Mouse (Mus musculus) hematopoietic stem cell, adult 5-6 weeks (primary cell): ENCODE measurements around the gene Ruvbl2. TPM values are rescaled to one million over a fixed set of nuclear protein-coding genes. Genes with fewer than 3 reads are reported as not detected.

Experiments
- ATAC-seq, 2 experiments: fragments of 125-278 bp in 1 of 2; replicated peaks in 1 of 2; 2 replicates each; pipeline ENCODE4 v1.8.0; 2016 to 2017; ENCODE audit warnings: inconsistent platforms in 2 of 2, mild to moderate bottlenecking in 2 of 2, moderate number of reproducible peaks in 2 of 2, low read depth in 1 of 2, moderate TSS enrichment in 1 of 2; ENCODE audit not compliant: low FRiP score in 2 of 2, poor library complexity in 2 of 2, severe bottlenecking in 2 of 2, insufficient read depth in 1 of 2, low TSS enrichment in 1 of 2
- total RNA-seq: library from RNA; stranded (forward); fragments of 172-1452, 232-1000 nt; gene quantifications from 2 replicates; pipeline ENCODE4 v1.2.3, GENCODE M21; 2017

Ruvbl2 gene
- total RNA-seq, 1 experiment from 2014 or later: 137 TPM

GRCm38 (mm10) chr7:45376057-45376456 is 61.8 kb downstream of the Ruvbl2 start:
- no peak for ATAC-seq

- ATAC-seq: no peak
Observed at GRCm38 (mm10) chr7:45374620-45375019, 63.3 kb downstream of the Ruvbl2 start.

- no peak for ATAC-seq
Observed at GRCm38 (mm10) chr7:45372371-45372770, 65.5 kb downstream of the Ruvbl2 start.

Other genes starting within 250 kb of the Ruvbl2 start
- gene Ccdc155, start 233.2 kb downstream of the Ruvbl2 start, total RNA-seq: 0.60 and 0.75 TPM in 2 replicates
- gene Dkkl1, start 225.9 kb downstream of the Ruvbl2 start, total RNA-seq: 37.0 TPM in 2 replicates
- gene Tead2, start 222.3 kb downstream of the Ruvbl2 start, total RNA-seq: 5.1 and 9.9 TPM in 2 replicates
- gene Cd37, start 199.0 kb downstream of the Ruvbl2 start, total RNA-seq: 76.4 and 103 TPM in 2 replicates
- not detected in 2 replicates for gene Slc6a16, start 197.0 kb downstream of the Ruvbl2 start, total RNA-seq
- 0.19 TPM in 1 of 2 replicates, not detected in the other for gene Slc6a21, start 160.6 kb downstream of the Ruvbl2 start, total RNA-seq
- 3.2 and 10.8 TPM in 2 replicates for gene Trpm4, start 104.3 kb downstream of the Ruvbl2 start, total RNA-seq
- not detected in 2 replicates for gene Hrc, start 102.8 kb downstream of the Ruvbl2 start, total RNA-seq
- not detected in 2 replicates for gene Ppfia3, start 71.1 kb downstream of the Ruvbl2 start, total RNA-seq
- gene Lin7b, start 67.5 kb downstream of the Ruvbl2 start, total RNA-seq: 3.2 TPM in 1 of 2 replicates, not detected in the other
- 498 and 589 TPM in 2 replicates for gene Snrnp70, start 42.4 kb downstream of the Ruvbl2 start, total RNA-seq
- not detected in 2 replicates for gene Kcna7, start 32.4 kb downstream of the Ruvbl2 start, total RNA-seq
- 0.79 TPM in 1 of 2 replicates, not detected in the other for gene Ntf5, start 24.4 kb downstream of the Ruvbl2 start, total RNA-seq
- gene Lhb, start 17.3 kb downstream of the Ruvbl2 start, total RNA-seq: not detected in 2 replicates
- 8.5 and 11.3 TPM in 2 replicates for gene Gys1, start 3.3 kb downstream of the Ruvbl2 start, total RNA-seq
- 599 and 753 TPM in 2 replicates for gene Ftl1, start 21.8 kb upstream of the Ruvbl2 start, total RNA-seq
- 18.0 and 28.0 TPM in 2 replicates for gene Bax, start 28.8 kb upstream of the Ruvbl2 start, total RNA-seq
- gene Tulp2, start 43.8 kb upstream of the Ruvbl2 start, total RNA-seq: not detected in 2 replicates
- not detected in 2 replicates for gene Gm45808, start 48.7 kb upstream of the Ruvbl2 start, total RNA-seq
- 16.9 and 21.6 TPM in 2 replicates for gene Dhdh, start 50.7 kb upstream of the Ruvbl2 start, total RNA-seq
- 255 and 378 TPM in 2 replicates for gene Nucb1, start 72.3 kb upstream of the Ruvbl2 start, total RNA-seq
- gene Ppp1r15a, start 88.2 kb upstream of the Ruvbl2 start, total RNA-seq: 267 and 291 TPM in 2 replicates
- gene Plekha4, start 88.2 kb upstream of the Ruvbl2 start, total RNA-seq: 0.31 and 3.1 TPM in 2 replicates
- not detected in 2 replicates for gene Hsd17b14, start 116.8 kb upstream of the Ruvbl2 start, total RNA-seq
- 16.4 and 20.9 TPM in 2 replicates for gene Bcat2, start 132.1 kb upstream of the Ruvbl2 start, total RNA-seq
- gene Fgf21, start 177.4 kb upstream of the Ruvbl2 start, total RNA-seq: not detected in 2 replicates
- gene Fut1, start 179.2 kb upstream of the Ruvbl2 start, total RNA-seq: 0.25 TPM in 1 of 2 replicates, not detected in the other
- gene Izumo1, start 183.7 kb upstream of the Ruvbl2 start, total RNA-seq: not detected in 2 replicates
- 0.94 TPM in 1 of 2 replicates, not detected in the other for gene Rasip1, start 189.4 kb upstream of the Ruvbl2 start, total RNA-seq
- not detected in 2 replicates for gene Mamstr, start 201.9 kb upstream of the Ruvbl2 start, total RNA-seq
- not detected in 2 replicates for gene Fut2, start 228.3 kb upstream of the Ruvbl2 start, total RNA-seq
- gene Ntn5, start 245.9 kb upstream of the Ruvbl2 start, total RNA-seq: not detected in 2 replicates